Mouse (Mus musculus): ENCODE data around the gene Zfyve28. TPM values are rescaled to one million over a fixed set of nuclear protein-coding genes. Genes with fewer than 3 reads are reported as not detected.

Zfyve28 gene
- polyA plus RNA-seq, 1 experiment from 2014 or later: 1.4 TPM

- H3K36me3 ChIP-seq (ENCODE audit: control insufficient read depth, insufficient read depth, low read length): peaks cover 18% of the 10 kb centered on the region; the same call in 1 of the 2 replicates
- peak within 1 kb of the TSS; percentile 61 for H3K4me2 ChIP-seq (ENCODE audit: low read length)
- peak within 1 kb of the TSS; percentile 80 for H3K9ac ChIP-seq (ENCODE audit: low read length)
- no peaks in the 10 kb centered on the region for H3K27me3 ChIP-seq (replicated peaks; ENCODE audit: control insufficient read depth, insufficient read depth, low read length)
- no peaks in the 10 kb centered on the region for H3K9me3 ChIP-seq (replicated peaks; ENCODE audit: control insufficient read depth, low read length)
- under 1% methylated on average over 57 of the region's 57 CpGs for WGBS
- ATAC-seq: peak; percentile 100
- H3K4me3 ChIP-seq (ENCODE audit: low read depth, low read length): peak within 1 kb of the TSS; percentile 73
- DNase-seq (ENCODE audit: low spot score): peak; percentile 99
- peaks cover 8% of the 10 kb centered on the region; the same call in 1 of the 2 replicates for H3K4me1 ChIP-seq (ENCODE audit: control insufficient read depth, insufficient read depth, low read length)
- H3K27ac ChIP-seq (ENCODE audit: low read depth, low read length): peak within 1 kb of the TSS; percentile 86
These were observed 119.0 kb downstream of the Zfyve28 start, which contains the start of the genes Poln and Haus3 for GRCm38 (mm10) chr5:34168950-34169891. Gene Poln (minus strand): TSS chr5:34169448. Gene Haus3 (minus strand): TSS chr5:34169527.

- no peak overlapping the region for H3K9ac ChIP-seq (ENCODE audit: low read length)
- H3K4me2 ChIP-seq (ENCODE audit: low read length): peak overlapping the region; percentile 6; the same call in 1 of the 2 replicates
- H3K4me1 ChIP-seq (ENCODE audit: control insufficient read depth, insufficient read depth, low read length): peaks cover 8% of the 10 kb centered on the region; the same call in 1 of the 2 replicates
- DNase-seq (ENCODE audit: low spot score) (no peak), ATAC-seq (no peak)
- no peaks in the 10 kb centered on the region for H3K9me3 ChIP-seq (replicated peaks; ENCODE audit: control insufficient read depth, low read length)
- H3K27ac ChIP-seq (ENCODE audit: low read depth, low read length): no peak overlapping the region
- 82% methylated on average over 4 of the region's 4 CpGs for WGBS
- H3K4me3 ChIP-seq (ENCODE audit: low read depth, low read length): no peak overlapping the region
- H3K36me3 ChIP-seq (ENCODE audit: control insufficient read depth, insufficient read depth, low read length): peaks cover 12% of the 10 kb centered on the region
- no peaks in the 10 kb centered on the region for H3K27me3 ChIP-seq (replicated peaks; ENCODE audit: control insufficient read depth, insufficient read depth, low read length)
These were observed 120.4 kb downstream of the Zfyve28 start for GRCm38 (mm10) chr5:34167857-34168256.

- Histone ChIP-seq H3K4me2 (ENCODE audit: low read length) (no peak overlapping the region), H3K36me3 (ENCODE audit: control insufficient read depth, insufficient read depth, low read length) (peaks cover 15% of the 10 kb centered on the region), H3K4me3 (ENCODE audit: low read depth, low read length) (no peak overlapping the region), H3K9me3 (replicated peaks; ENCODE audit: control insufficient read depth, low read length) (no peaks in the 10 kb centered on the region), H3K9ac (ENCODE audit: low read length) (no peak overlapping the region), H3K27me3 (replicated peaks; ENCODE audit: control insufficient read depth, insufficient read depth, low read length) (no peaks in the 10 kb centered on the region), H3K4me1 (ENCODE audit: control insufficient read depth, insufficient read depth, low read length) (peaks cover 8% of the 10 kb centered on the region; the same call in 1 of the 2 replicates), H3K27ac (ENCODE audit: low read depth, low read length) (no peak overlapping the region)
- ATAC-seq (no peak), DNase-seq (ENCODE audit: low spot score) (no peak)
- WGBS: 84% methylated on average over 4 of the region's 4 CpGs
These were observed 122.5 kb downstream of the Zfyve28 start for GRCm38 (mm10) chr5:34165793-34166192.

- ATAC-seq (no peak), DNase-seq (ENCODE audit: low spot score) (no peak)
- H3K27me3 ChIP-seq (replicated peaks; ENCODE audit: control insufficient read depth, insufficient read depth, low read length): no peaks in the 10 kb centered on the region
- no peak overlapping the region for H3K4me2 ChIP-seq (ENCODE audit: low read length)
- 0 out of 2 replicates have a peak, but pooled peaks cover 3% of the 10 kb centered on the region for H3K36me3 ChIP-seq (ENCODE audit: control insufficient read depth, insufficient read depth, low read length)
- no peak overlapping the region for H3K9ac ChIP-seq (ENCODE audit: low read length)
- no peak overlapping the region for H3K4me3 ChIP-seq (ENCODE audit: low read depth, low read length)
- H3K4me1 ChIP-seq (ENCODE audit: control insufficient read depth, insufficient read depth, low read length): no peaks in the 10 kb centered on the region
- no peaks in the 10 kb centered on the region for H3K9me3 ChIP-seq (replicated peaks; ENCODE audit: control insufficient read depth, low read length)
- no peak overlapping the region for H3K27ac ChIP-seq (ENCODE audit: low read depth, low read length)
These were observed 139.8 kb downstream of the Zfyve28 start for GRCm38 (mm10) chr5:34148476-34148875.

- Histone ChIP-seq H3K9ac (ENCODE audit: low read length) (no peak overlapping the region), H3K4me2 (ENCODE audit: low read length) (no peak overlapping the region), H3K27ac (ENCODE audit: low read depth, low read length) (no peak overlapping the region), H3K4me3 (ENCODE audit: low read depth, low read length) (no peak overlapping the region), H3K27me3 (replicated peaks; ENCODE audit: control insufficient read depth, insufficient read depth, low read length) (no peaks in the 10 kb centered on the region), H3K36me3 (ENCODE audit: control insufficient read depth, insufficient read depth, low read length) (no peaks in the 10 kb centered on the region), H3K4me1 (ENCODE audit: control insufficient read depth, insufficient read depth, low read length) (no peaks in the 10 kb centered on the region), H3K9me3 (replicated peaks; ENCODE audit: control insufficient read depth, low read length) (no peaks in the 10 kb centered on the region)
- no peak for DNase-seq (ENCODE audit: low spot score)
- 90% methylated on average over 3 of the region's 3 CpGs for WGBS
- no peak for ATAC-seq
These were observed 140.7 kb downstream of the Zfyve28 start for GRCm38 (mm10) chr5:34147554-34147953.

Other genes starting within 250 kb of the Zfyve28 start
- gene Poln, start 119.0 kb downstream of the Zfyve28 start, polyA plus RNA-seq (2014; fragmentation: Nextera tagmentation; extraction: Ambion mirVana): 0.49 and 0.89 TPM in 2 replicates
- gene Haus3, start 118.9 kb downstream of the Zfyve28 start, polyA plus RNA-seq (2014; fragmentation: Nextera tagmentation; extraction: Ambion mirVana): 19.2 and 23.1 TPM in 2 replicates
- gene Mxd4, start 100.7 kb downstream of the Zfyve28 start, polyA plus RNA-seq (2014; fragmentation: Nextera tagmentation; extraction: Ambion mirVana): 25.7 and 29.9 TPM in 2 replicates
- 0.10 TPM in 1 of 2 replicates, not detected in the other for gene Cfap99, start 151 bp upstream of the Zfyve28 start, polyA plus RNA-seq (2014; fragmentation: Nextera tagmentation; extraction: Ambion mirVana)
- gene Rnf4, start 47.8 kb upstream of the Zfyve28 start, polyA plus RNA-seq (2014; fragmentation: Nextera tagmentation; extraction: Ambion mirVana): 162 and 165 TPM in 2 replicates
- 16.4 and 16.9 TPM in 2 replicates for gene Fam193a, start 81.5 kb upstream of the Zfyve28 start, polyA plus RNA-seq (2014; fragmentation: Nextera tagmentation; extraction: Ambion mirVana)
- 3.6 and 4.8 TPM in 2 replicates for gene Tnip2, start 225.5 kb upstream of the Zfyve28 start, polyA plus RNA-seq (2014; fragmentation: Nextera tagmentation; extraction: Ambion mirVana)
- 18.8 and 27.8 TPM in 2 replicates for gene Sh3bp2, start 237.4 kb upstream of the Zfyve28 start, polyA plus RNA-seq (2014; fragmentation: Nextera tagmentation; extraction: Ambion mirVana)